Mouse (Mus musculus) olfactory bulb, adult 2 months (tissue): ENCODE measurements at regions not wholly inside any gene's neighbourhood (a gene's known extent, or its start where the extent isn't known, plus 50 kb on each side); places are given as distances from the start of the nearest gene placed in this dataset.

Source experiments
- CTCF ChIP-seq: fragments of 200-500 bp; IDR thresholded peaks from 2 replicates; pipeline ENCODE4 v1.5.1; 2012; ENCODE audit warnings: low read depth, mild to moderate bottlenecking, low read length, moderate library complexity; ENCODE audit not compliant: insufficient read depth
- POLR2A ChIP-seq: fragments of 200-500 bp; IDR thresholded peaks from 2 replicates; pipeline ENCODE4 v1.6.1; 2012; ENCODE audit warnings: mild to moderate bottlenecking, low read depth, low read length, moderate library complexity; ENCODE audit not compliant: insufficient read depth

DNA sequence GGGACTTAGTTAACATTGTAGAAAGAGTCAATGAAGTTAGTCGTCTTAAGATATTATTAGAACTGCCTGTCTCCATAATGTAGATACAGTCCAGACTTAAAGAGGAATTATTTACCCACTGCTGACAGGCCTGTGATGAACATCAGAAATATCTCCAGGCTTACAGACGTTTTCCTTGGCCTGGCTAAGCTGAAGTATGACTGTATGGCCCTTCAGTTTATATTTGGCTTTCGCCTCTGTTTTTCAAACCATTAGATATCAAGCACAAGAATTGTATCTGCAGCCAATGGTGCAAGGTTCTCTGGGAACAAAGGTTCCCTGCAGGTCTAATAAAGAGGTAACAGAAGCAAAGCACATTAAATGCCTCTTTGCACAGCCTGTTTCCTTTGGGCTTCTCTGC is 166.3 kb upstream of the Tbx18 start:
- TF ChIP-seq POLR2A (no peak), CTCF (no peak)
